Mouse (Mus musculus): Measurements from ENCODE around the gene Luzp1.

Gene Luzp1

GRCm38 (mm10) chr4:136462839-136463178 lies 6.8 kb upstream of the Luzp1 start:
- DNase-seq, result no peak

GRCm38 (mm10) chr4:136463436-136463835 lies 6.1 kb upstream of the Luzp1 start:
- DNase-seq, result peak; percentile 31

GRCm38 (mm10) chr4:136466226-136466625 lies 3.3 kb upstream of the Luzp1 start:
- peak; percentile 89 for DNase-seq

GRCm38 (mm10) chr4:136468553-136469327 lies 821 bp upstream of the Luzp1 start:
- DNase-seq, result peak; percentile 61

- DNase-seq, result no peak
Measured at GRCm38 (mm10) chr4:136469941-136470346, 383 bp downstream of the Luzp1 start.

GRCm38 (mm10) chr4:136470347-136471071 lies 948 bp downstream of the Luzp1 start:
- peak; percentile 61 for DNase-seq

GRCm38 (mm10) chr4:136476692-136477091 lies 7.1 kb downstream of the Luzp1 start:
- DNase-seq, result no peak

GRCm38 (mm10) chr4:136486549-136486948 lies 17.0 kb downstream of the Luzp1 start:
- DNase-seq, result no peak

- no peak for DNase-seq
Measured at GRCm38 (mm10) chr4:136495993-136496392, 26.4 kb downstream of the Luzp1 start.

GRCm38 (mm10) chr4:136505426-136506215 lies 36.1 kb downstream of the Luzp1 start:
- DNase-seq, result no peak

- no peak for DNase-seq
Measured at GRCm38 (mm10) chr4:136509857-136510256, 40.3 kb downstream of the Luzp1 start.

GRCm38 (mm10) chr4:136511708-136512107 lies 42.1 kb downstream of the Luzp1 start:
- DNase-seq, result no peak

- DNase-seq, result no peak
Measured at GRCm38 (mm10) chr4:136512905-136513304, 43.3 kb downstream of the Luzp1 start.

- no peak for DNase-seq
Measured at GRCm38 (mm10) chr4:136518141-136518540, 48.6 kb downstream of the Luzp1 start.

- no peak for DNase-seq
Measured at GRCm38 (mm10) chr4:136518576-136518975, 49.0 kb downstream of the Luzp1 start.

- no peak for DNase-seq
Measured at GRCm38 (mm10) chr4:136519866-136520265, 50.3 kb downstream of the Luzp1 start.

GRCm38 (mm10) chr4:136521898-136522297 lies 52.3 kb downstream of the Luzp1 start:
- no peak for DNase-seq

- no peak for DNase-seq
Measured at GRCm38 (mm10) chr4:136524309-136524708, 54.7 kb downstream of the Luzp1 start.

GRCm38 (mm10) chr4:136526412-136526811 lies 56.9 kb downstream of the Luzp1 start:
- peak; percentile 70 for DNase-seq

GRCm38 (mm10) chr4:136545151-136545550 lies 75.6 kb downstream of the Luzp1 start:
- DNase-seq, result peak; percentile 45

GRCm38 (mm10) chr4:136546279-136547045 lies 76.9 kb downstream of the Luzp1 start:
- DNase-seq, result no peak

- DNase-seq, result no peak
Measured at GRCm38 (mm10) chr4:136547721-136548120, 78.2 kb downstream of the Luzp1 start.

GRCm38 (mm10) chr4:136548381-136548801 lies 78.8 kb downstream of the Luzp1 start:
- DNase-seq, result peak; percentile 66
